Mouse (Mus musculus): Measurements from ENCODE around the gene Gm10837.

GRCm38 (mm10) chr14:122474041-122474890, 16.1 kb upstream of the Gm10837 start:
- no peak for TF ChIP-seq CTCF (IDR thresholded peaks at IDR 0.05; ENCODE audit: low read depth)
- no peak for TF ChIP-seq EP300 (optimal IDR thresholded peaks at IDR 0.05)
